Mouse (Mus musculus) embryonic fibroblast, embryonic 13.5 days (primary cell): ENCODE measurements around the gene March10. TPM values are rescaled to one million over a fixed set of nuclear protein-coding genes. Genes with fewer than 3 reads are reported as not detected.
A peak's percentile ranks its signal among the peaks of the same experiment; 100 is the strongest.

Experiments used
- H3K27ac ChIP-seq: 2 replicates; pipeline ENCODE4 v1.5.1; 2012; ENCODE audit warnings: low read length, control low read depth, inconsistent platforms; ENCODE audit not compliant: insufficient read depth
- H3K4me1 ChIP-seq: 2 replicates; pipeline ENCODE4 v1.6.1; 2011; ENCODE audit warnings: low read length; ENCODE audit not compliant: control insufficient read depth, insufficient read depth
- H3K4me3 ChIP-seq: 2 replicates; pipeline ENCODE4 v1.5.1; 2011; ENCODE audit warnings: mild to moderate bottlenecking, control low read depth, low read length; ENCODE audit not compliant: insufficient read depth
- CTCF ChIP-seq: IDR thresholded peaks from 2 replicates; pipeline ENCODE4 v1.5.1; 2011; ENCODE audit warnings: mild to moderate bottlenecking, control low read depth, low read length, moderate library complexity, borderline replicate concordance; ENCODE audit not compliant: insufficient read depth
- POLR2A ChIP-seq: IDR thresholded peaks from 2 replicates; pipeline ENCODE4 v1.6.1; 2011; ENCODE audit warnings: low read depth, mild to moderate bottlenecking, control low read depth, low read length, moderate library complexity
- polyA plus RNA-seq: library from polyadenylated mRNA; stranded (reverse); fragments of >200 nt; gene quantifications from 2 replicates; pipeline ENCODE4 v1.2.4, GENCODE M21; 2011; ENCODE audit warnings: low read depth; ENCODE audit not compliant: missing spikeins, insufficient read length

The March10 gene
- polyA plus RNA-seq, result not detected in 2 replicates

GRCm38 (mm10) chr11:105456497-105456907 lies at the start of gene March10:
TSS of gene March10 (minus strand) at chr11:105456735.
- H3K4me1 ChIP-seq, result no peaks in the 10 kb centered on the region
- H3K27ac ChIP-seq, result no peak within 1 kb of the TSS
- H3K4me3 ChIP-seq, result peak within 1 kb of the TSS; percentile 40
- TF ChIP-seq POLR2A (no peak), CTCF (no peak)

- no peak overlapping the region for H3K27ac ChIP-seq
- H3K4me3 ChIP-seq, result no peak overlapping the region
- TF ChIP-seq CTCF, result no peak
- TF ChIP-seq POLR2A, result no peak
- 0 out of 2 replicates have a peak, but pooled peaks cover 7% of the 10 kb centered on the region for H3K4me1 ChIP-seq
Measured at GRCm38 (mm10) chr11:105506322-105506721, 49.8 kb upstream of the March10 start.

GRCm38 (mm10) chr11:105505038-105505437 lies 48.5 kb upstream of the March10 start:
- Histone ChIP-seq H3K27ac (no peak overlapping the region), H3K4me3 (no peak overlapping the region), H3K4me1 (0 out of 2 replicates have a peak, but pooled peaks cover 5% of the 10 kb centered on the region)
- TF ChIP-seq CTCF (no peak), POLR2A (no peak)

GRCm38 (mm10) chr11:105502311-105502710 lies 45.8 kb upstream of the March10 start:
- Histone ChIP-seq H3K4me1 (no peaks in the 10 kb centered on the region; the same call in 1 of the 2 replicates), H3K27ac (no peak overlapping the region), H3K4me3 (no peak overlapping the region)
- TF ChIP-seq POLR2A (no peak), CTCF (no peak)

- Histone ChIP-seq H3K4me3 (no peak overlapping the region), H3K4me1 (peaks cover 7% of the 10 kb centered on the region), H3K27ac (no peak overlapping the region)
- TF ChIP-seq POLR2A, result no peak
- TF ChIP-seq CTCF, result no peak
Measured at GRCm38 (mm10) chr11:105497505-105497904, 41.0 kb upstream of the March10 start.

- no peak overlapping the region for H3K27ac ChIP-seq
Measured at GRCm38 (mm10) chr11:105496665-105497064, 40.1 kb upstream of the March10 start.

GRCm38 (mm10) chr11:105495591-105496270 lies 39.2 kb upstream of the March10 start:
- Histone ChIP-seq H3K4me3 (no peak overlapping the region), H3K4me1 (peaks cover 7% of the 10 kb centered on the region), H3K27ac (no peak overlapping the region)
- no peak for TF ChIP-seq CTCF
- no peak for TF ChIP-seq POLR2A

More at GRCm38 (mm10) chr11:105496665-105497064, 40.1 kb upstream of the March10 start:
- Histone ChIP-seq H3K4me3 (no peak overlapping the region), H3K4me1 (peaks cover 7% of the 10 kb centered on the region)
- TF ChIP-seq CTCF, result no peak
- TF ChIP-seq POLR2A, result no peak

GRCm38 (mm10) chr11:105494786-105495369 lies 38.3 kb upstream of the March10 start:
- Histone ChIP-seq H3K4me1 (peaks cover 7% of the 10 kb centered on the region), H3K4me3 (no peak overlapping the region), H3K27ac (no peak overlapping the region)
- TF ChIP-seq CTCF (no peak), POLR2A (no peak)

- Histone ChIP-seq H3K4me1 (peaks cover 7% of the 10 kb centered on the region), H3K4me3 (no peak overlapping the region), H3K27ac (no peak overlapping the region)
- TF ChIP-seq POLR2A (no peak), CTCF (no peak)
Measured at GRCm38 (mm10) chr11:105492392-105492791, 35.9 kb upstream of the March10 start.

GRCm38 (mm10) chr11:105490971-105491370 lies 34.4 kb upstream of the March10 start:
- TF ChIP-seq CTCF (no peak), POLR2A (no peak)
- Histone ChIP-seq H3K4me1 (peaks cover 7% of the 10 kb centered on the region), H3K27ac (no peak overlapping the region), H3K4me3 (no peak overlapping the region)

- no peak for TF ChIP-seq CTCF
- TF ChIP-seq POLR2A, result no peak
- no peak overlapping the region for H3K4me3 ChIP-seq
- no peaks in the 10 kb centered on the region for H3K4me1 ChIP-seq
- no peak overlapping the region for H3K27ac ChIP-seq
Measured at GRCm38 (mm10) chr11:105485412-105485811, 28.9 kb upstream of the March10 start.
